Mouse (Mus musculus) cerebellum, postnatal 14 days (tissue): ENCODE measurements at regions not wholly inside any gene's neighbourhood (a gene's known extent, or its start where the extent isn't known, plus 50 kb on each side); places are given as distances from the start of the nearest gene placed in this dataset.

ENCODE experiments used
- DNase-seq, 2 experiments: peaks; one replicate each; pipeline ENCODE4 v3.0.0; 2021; ENCODE audit warnings: mixed read lengths in 2 of 2

- DNase-seq: no peak
Observed at GRCm38 (mm10) chr15:70982719-70983118, 2851.6 kb upstream of the Gm6569 start.

GRCm38 (mm10) chr15:70987973-70988570, 2846.3 kb upstream of the Gm6569 start:
- DNase-seq: no peak

- no peak for DNase-seq
Observed at GRCm38 (mm10) chr15:70993397-70993796, 2841.0 kb upstream of the Gm6569 start.

DNA sequence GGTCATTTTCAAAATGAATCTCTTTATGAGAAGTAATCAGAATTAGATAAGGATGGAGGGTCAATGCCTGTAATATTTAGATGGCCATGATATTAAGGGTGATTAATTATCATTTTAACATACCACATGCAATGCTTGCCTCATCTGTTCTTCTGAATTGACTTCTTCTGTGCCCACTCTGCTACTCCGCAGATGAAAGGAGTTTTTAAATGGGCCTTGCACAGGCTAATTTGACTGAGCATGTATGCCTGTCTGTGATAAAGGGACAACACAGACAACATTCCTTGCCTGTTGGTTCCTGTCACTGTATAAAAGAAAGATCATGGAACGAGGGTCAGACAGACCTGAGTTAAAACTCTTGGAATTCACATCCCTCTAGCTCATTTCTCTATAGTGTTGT, 2824.0 kb upstream of the Gm6569 start:
- no peak for DNase-seq

GRCm38 (mm10) chr15:71010773-71011172, 2823.6 kb upstream of the Gm6569 start:
- DNase-seq: no peak

GRCm38 (mm10) chr15:71054251-71054852, 2780.0 kb upstream of the Gm6569 start:
- DNase-seq: no peak

DNA sequence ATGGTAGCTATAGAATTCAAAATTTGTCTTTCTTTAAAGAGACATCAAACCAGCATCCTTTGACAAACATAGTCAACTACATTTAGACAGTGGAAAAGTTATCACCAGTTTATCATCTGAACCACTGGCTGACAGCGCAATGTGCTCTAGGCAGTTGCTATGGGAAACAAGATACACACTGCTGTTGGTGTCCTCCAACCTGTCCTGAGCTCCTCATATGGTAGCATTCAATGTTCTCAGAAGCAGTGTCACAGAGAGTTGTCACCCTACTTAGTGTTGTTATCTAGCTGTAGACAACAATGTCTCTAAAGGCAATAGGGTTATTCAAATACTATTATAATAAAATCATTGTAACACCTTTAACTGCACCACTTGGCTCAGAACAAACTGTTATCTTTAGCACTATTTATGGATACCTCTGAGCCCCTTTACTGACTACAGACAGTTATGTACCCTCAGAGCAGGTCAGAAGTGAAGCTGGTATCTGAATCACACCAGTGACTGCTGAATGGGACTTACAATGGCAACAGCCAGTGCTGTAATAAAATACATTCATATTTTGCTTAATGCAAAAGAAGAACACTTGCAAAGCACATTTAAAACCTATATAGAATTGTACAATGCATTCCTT, 2747.9 kb upstream of the Gm6569 start:
- no peak for DNase-seq

DNA sequence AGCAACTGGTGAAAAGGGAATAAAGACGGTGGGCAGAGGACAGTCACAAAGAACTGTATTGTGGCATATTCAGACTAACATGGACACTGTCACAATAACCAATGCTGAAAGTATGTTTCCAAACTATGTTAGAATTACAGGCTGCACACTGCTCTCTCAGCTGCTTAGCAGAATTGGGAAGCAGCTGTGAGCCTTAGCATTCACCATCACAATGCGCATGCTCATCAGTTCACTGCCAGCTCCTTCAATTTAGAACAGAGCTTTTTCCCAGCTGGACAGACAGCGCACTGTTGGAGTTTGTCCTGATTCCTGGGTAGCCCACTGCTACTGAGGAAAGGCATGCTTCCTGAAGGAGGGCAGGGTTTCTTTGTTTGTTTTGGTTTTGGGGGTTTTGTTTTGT, 2735.2 kb upstream of the Gm6569 start:
- peak; percentile 0 to 5 for DNase-seq

DNA sequence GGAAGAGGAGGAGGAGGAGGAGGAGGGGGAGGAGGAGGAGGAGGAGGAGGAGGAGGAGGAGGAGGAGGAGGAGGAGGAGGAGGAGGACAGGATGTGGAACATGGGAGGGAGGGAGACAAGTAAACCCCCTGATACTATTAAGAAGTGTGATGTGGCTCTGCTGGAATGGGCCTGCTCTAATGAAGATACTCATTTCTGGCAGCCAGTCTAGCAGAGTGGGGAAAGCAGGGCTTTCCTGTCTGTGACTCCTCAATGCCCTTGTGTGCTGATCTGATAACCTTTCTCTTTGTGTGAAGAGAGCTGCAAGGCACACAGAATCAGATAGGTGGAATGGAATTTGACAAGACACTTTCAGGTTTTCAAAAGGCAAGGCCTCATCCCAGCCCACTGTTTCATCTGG, 2704.6 kb upstream of the Gm6569 start:
- DNase-seq: no peak

DNA sequence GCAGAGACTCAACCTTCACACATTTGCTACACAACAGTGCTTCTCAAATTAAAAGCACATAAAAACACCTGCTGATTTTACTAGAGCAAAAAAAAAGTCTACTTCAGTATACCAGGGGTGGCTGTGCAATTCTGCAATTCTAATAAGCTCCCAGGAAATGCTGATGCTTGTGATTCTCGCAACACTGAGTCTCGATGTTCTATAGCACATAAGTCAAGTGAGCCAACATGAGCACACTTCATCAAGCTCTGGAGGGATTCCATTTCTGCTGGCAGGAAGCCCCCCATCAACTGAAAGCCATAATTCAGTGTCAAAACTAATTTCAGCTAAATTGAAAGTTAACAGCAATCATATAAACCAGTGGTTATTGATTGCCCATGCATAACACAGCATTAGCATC, 2676.7 kb upstream of the Gm6569 start:
- peak in 1 of 2 experiments; percentile 2 for DNase-seq

DNA sequence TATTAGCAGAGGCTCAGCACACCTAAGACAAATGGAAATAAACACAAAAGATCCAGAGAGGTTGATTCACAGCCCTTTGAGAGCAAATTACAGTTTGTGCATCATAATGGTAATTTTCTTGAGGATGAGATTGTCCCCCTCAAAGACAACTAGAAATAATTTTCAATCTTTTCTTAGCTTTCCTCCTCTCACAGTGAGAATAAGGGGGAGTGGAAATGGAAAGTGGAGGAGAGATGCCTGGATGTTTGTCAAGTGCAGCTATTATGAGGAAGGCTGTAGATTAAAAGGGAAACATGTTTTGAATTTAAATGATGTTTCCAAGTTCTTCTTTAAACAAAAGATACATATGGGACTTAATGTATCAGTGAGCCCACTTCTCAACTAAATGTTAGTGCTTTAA, 2672.3 kb upstream of the Gm6569 start:
- no peak for DNase-seq

- peak; percentile 54 to 63 for DNase-seq
Observed at GRCm38 (mm10) chr15:71195011-71195739, 2639.2 kb upstream of the Gm6569 start.

DNA sequence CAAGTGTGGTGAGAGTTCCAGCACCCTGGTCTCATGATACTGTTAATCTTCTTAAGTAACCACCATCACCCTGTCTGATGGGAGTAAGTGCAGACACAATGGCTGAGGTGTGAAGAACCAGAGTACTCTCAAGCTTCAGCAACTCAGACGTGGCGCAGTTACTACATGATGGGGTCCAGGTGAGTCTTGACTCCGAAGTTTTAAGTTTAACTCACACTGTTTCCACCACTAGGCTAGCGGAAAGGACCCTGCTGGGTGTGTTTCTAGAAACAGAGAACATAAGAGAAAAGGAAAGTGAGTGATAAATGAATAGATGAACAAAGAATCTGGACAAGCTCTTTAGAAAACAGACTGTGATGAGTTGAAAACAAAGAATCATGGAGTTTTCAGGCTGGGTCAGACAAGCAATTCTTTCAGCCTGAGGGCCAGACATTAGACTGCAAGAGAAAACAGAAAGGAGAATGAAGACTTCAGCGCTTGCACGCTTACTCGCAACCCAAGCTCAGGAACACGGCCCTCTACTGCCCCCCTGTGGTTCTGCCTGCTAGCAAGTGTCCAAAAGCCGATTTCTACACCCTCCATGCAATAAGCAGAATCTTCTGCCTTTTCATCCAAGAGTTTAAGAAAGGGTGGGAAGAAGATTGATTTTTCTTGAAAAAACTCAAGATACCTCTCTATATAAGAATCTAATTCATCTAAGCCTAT, 2593.6 kb upstream of the Gm6569 start:
- DNase-seq: peak; percentile 91 to 94

DNA sequence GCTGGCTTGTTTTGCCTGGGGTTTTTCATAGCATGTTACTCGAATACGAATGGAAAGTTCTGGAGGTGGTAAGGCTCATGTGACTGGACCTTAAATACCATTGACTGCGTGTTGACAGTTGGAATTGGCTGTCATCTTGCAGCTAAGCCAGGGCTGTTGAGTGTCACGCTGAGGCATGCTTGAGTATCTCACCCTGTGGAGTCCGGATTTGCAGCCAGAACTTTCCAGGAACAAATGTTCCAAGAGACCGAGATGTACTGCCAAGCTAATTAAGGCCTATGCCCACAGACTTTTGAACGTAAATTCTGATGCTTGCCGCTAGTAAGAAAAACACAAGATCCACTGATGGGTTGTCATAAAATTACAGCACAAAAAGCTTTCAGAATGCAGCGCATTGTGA, 2590.8 kb upstream of the Gm6569 start:
- peak; percentile 55 to 80 for DNase-seq

DNA sequence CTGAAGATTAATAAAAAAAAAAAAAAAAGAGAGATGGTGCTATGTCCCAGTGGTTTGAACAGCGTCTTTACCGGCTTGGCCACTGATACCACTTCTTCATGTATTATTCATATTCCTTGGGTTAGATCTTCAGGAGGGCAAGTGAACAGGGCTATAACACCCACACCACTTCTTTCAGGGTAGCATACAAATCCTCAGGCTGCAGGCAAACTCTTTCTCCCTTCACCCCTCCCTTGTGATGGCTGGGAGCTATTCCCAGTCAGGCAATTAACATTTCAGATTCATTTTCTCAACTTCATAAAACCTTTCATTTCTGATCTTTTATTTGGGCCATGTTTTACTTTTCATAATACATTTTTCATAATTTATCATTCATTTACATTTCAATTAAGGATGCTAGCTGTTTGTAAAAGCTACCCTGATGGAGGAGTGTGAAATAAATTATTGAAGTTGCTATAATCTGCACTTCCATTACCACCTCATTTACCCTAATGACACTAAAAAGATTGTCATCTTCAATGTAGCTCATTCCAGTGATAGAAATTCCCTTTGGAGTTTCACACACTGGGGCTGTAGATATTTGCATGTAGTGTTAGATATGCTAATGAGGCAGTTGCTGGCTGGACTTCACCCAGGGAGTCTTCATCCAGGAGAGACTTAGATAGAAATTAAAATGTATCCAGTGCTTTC, 2558.3 kb upstream of the Gm6569 start:
- DNase-seq: no peak

DNA sequence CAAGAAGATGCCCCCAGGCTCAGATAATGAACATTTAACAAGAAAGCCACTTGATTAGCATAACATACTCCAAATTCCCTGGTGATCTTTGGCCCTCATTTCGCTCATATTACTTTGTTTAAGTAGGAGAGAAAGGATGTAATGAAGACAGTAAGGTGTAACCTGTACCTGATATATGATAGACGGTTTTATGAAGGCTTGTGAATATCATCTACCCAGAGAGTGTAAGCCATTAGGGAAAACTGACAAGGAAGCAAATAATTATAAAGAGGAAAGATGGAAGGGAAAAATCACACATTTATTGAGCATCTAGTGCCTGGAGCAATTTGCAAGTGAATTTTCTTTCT, 2557.8 kb upstream of the Gm6569 start:
- DNase-seq: no peak

DNA sequence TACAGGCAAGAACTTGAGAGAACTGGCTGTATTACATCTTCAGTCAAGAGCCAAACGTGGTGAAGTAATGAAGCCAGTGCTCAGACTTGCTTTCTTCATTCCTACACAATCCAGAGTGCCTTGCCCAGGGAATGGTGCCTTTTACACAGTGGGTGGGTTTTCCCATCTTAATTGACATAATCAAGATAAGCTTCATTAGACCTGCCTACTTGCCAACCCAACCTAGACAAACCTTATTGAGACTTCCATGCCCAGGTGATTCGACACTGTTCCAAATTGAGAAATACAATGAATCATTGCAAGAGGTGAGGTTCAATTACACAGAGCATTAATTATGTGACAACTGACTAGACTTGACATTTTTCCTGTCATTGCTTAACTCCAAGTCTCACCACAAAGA, 2557.0 kb upstream of the Gm6569 start:
- no peak for DNase-seq

DNA sequence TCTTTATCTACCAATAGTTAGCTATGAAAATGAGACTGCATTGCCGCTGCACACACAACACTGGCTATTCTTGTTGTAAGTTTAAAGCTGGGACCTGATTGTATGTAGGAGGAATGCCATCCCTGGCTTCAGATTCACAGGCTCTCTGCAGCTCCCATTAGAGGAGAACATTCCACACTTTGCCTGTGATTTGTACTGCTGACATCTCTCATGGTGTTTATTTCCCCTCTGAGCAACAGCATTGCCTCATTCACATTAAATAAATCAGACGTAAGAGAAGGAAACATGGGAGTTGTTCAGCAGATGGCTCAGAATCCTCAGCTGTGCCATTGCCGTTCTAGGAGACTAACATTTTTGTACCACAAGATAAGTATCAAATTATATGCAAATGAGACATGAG, 2550.6 kb upstream of the Gm6569 start:
- no peak for DNase-seq

- DNase-seq: no peak
Observed at GRCm38 (mm10) chr15:71302541-71302940, 2531.8 kb upstream of the Gm6569 start.

- no peak for DNase-seq
Observed at GRCm38 (mm10) chr15:71310230-71310629, 2524.1 kb upstream of the Gm6569 start.

GRCm38 (mm10) chr15:71326596-71326995, 2507.8 kb upstream of the Gm6569 start:
- DNase-seq: no peak

- no peak for DNase-seq
Observed at GRCm38 (mm10) chr15:71358189-71358790, 2476.1 kb upstream of the Gm6569 start.
